Mouse (Mus musculus): ENCODE results near the gene Vmp1.

DNA sequence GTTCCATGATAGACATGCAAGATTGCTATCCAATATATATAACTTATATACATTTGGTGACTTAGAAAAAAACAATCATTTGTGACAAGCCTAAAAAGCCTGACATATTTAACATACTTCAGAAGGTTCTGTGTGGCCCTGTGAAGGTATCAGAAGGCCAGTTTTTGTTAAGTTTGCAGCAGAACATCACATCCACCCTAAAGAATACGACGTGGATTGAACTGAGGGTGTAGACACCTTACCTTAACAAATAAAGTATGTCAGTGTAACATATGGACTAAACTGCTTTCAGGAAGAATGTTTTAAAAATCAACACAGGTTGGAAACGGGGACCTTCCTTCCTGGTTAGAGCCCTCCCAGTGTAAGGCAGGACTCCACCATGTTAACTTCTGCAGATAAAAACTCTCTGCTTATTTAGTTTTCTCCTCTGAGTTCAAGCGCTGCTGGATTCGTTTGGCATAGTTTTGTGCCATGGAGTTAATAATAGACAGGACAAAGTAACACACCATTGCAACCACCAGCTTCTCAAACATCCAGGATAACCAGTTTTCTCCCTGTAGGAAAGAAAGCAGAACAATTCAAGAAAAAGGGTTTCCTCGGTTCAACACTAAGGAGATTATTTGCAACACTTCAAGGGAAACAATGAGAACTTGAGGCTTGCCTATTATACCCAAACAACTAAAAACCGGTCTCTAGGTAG lies 98.6 kb downstream of the Vmp1 start:
- no peak for TF ChIP-seq ZC3H11A (IDR thresholded peaks at IDR 0.05; ENCODE audit: borderline replicate concordance, low read depth, low read length)
- no peak for TF ChIP-seq MAFK (IDR thresholded peaks at IDR 0.05; ENCODE audit: insufficient read depth, low read depth, low read length)
- TF ChIP-seq HCFC1 (IDR thresholded peaks at IDR 0.05; ENCODE audit: borderline replicate concordance, insufficient read depth, low read length) = no peak

All from ES-E14 (cell line).